Mouse (Mus musculus): Measurements from ENCODE around the gene Rrp12.

- TF ChIP-seq CTCF (IDR thresholded peaks at IDR 0.05; ENCODE audit: low read depth) (no peak), EP300 (IDR thresholded peaks at IDR 0.05; ENCODE audit: low read depth) (no peak)
Measured at GRCm38 (mm10) chr19:41920412-41921067, 24.6 kb upstream of the Rrp12 start.

All from liver, postnatal 0 days (tissue).